In the genomic region with DNA sequence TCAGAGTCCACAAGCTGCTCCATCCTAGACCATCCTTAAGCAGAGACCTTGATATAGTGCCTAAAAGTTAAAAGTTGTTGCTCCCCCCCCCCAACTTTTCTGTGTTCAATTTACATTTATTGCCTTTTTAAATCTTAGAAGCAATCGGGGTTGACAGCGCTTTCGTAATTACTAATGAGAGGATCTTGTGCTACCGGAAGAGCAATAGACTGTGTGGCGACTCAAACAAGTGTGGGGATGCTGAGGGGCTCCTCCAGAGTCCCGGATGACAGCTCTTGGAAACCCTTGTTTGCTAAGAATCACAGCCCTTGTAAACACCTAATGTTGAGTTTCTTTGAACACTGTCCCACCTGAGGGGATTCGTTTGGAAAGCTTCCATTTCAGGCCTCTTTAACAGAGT, we compare ENCODE assay signal across 28 mouse cellular contexts. TPM values are rescaled to one million over a fixed set of nuclear protein-coding genes. Genes with fewer than 3 reads are reported as not detected.
"Had no signal": no experiment of that assay in that cellular context is flagged by ENCODE, and none has a peak within 500 bp of the region (broad histone marks: within the 10 kb centered on the region; RNA-seq: fewer than 3 reads in every experiment).

No protein-coding gene starts in this region.

- ATAC-seq: hindbrain, embryonic 16.5 days; intestine, embryonic 15.5 days; intestine, postnatal 0 days; liver, embryonic 12.5 days had no signal

- H3K36me3 ChIP-seq: heart, embryonic 10.5 days; heart, embryonic 12.5 days; intestine, embryonic 15.5 days; limb, embryonic 13.5 days; limb, embryonic 15.5 days; liver, embryonic 12.5 days had no signal

- H3K27me3 ChIP-seq: heart, embryonic 12.5 days; hindbrain, embryonic 12.5 days; intestine, embryonic 15.5 days; limb, embryonic 13.5 days; limb, embryonic 15.5 days; liver, embryonic 12.5 days had no signal

- H3K27ac ChIP-seq: heart, embryonic 10.5 days; hindbrain, embryonic 10.5 days; hindbrain, embryonic 12.5 days; hindbrain, embryonic 14.5 days; intestine, embryonic 15.5 days; left cerebral cortex, adult 2 months; limb, embryonic 13.5 days; limb, embryonic 15.5 days; liver, embryonic 12.5 days; liver, embryonic 14.5 days had no signal

- DNase-seq: gastrocnemius, postnatal 14 days; gastrocnemius, postnatal 36 days; heart, postnatal 10 days; heart, postnatal 4 days; kidney, adult 18-20 months; kidney, adult 8-10 months; kidney, postnatal 10 days; kidney, postnatal 25 days; kidney, postnatal 4 days had no signal

- H3K4me3 ChIP-seq: heart, embryonic 10.5 days; heart, embryonic 12.5 days; hindbrain, embryonic 10.5 days; hindbrain, embryonic 12.5 days; intestine, embryonic 15.5 days; layer of hippocampus, adult 2 months; left cerebral cortex, adult 2 months; limb, embryonic 13.5 days; limb, embryonic 15.5 days; liver, embryonic 12.5 days had no signal

- H3K9me3 ChIP-seq: heart, embryonic 10.5 days; heart, embryonic 12.5 days; hindbrain, embryonic 10.5 days; hindbrain, embryonic 12.5 days; intestine, embryonic 15.5 days; limb, embryonic 13.5 days; limb, embryonic 15.5 days; liver, embryonic 12.5 days had no signal

- H3K4me1 ChIP-seq: hindbrain, embryonic 12.5 days; intestine, embryonic 15.5 days; liver, embryonic 12.5 days had no signal

- H3K4me2 ChIP-seq: heart, embryonic 12.5 days; hindbrain, embryonic 12.5 days; hindbrain, embryonic 14.5 days; intestine, embryonic 15.5 days; limb, embryonic 13.5 days; limb, embryonic 15.5 days; liver, embryonic 12.5 days had no signal

- H3K9ac ChIP-seq: heart, embryonic 12.5 days; hindbrain, embryonic 12.5 days; hindbrain, embryonic 14.5 days; intestine, embryonic 15.5 days; limb, embryonic 13.5 days; limb, embryonic 15.5 days; liver, embryonic 12.5 days; liver, embryonic 14.5 days had no signal

RNA-seq across cellular contexts. Expression of a gene that starts 29.9 kb away (rescaled TPM):
- polyA plus RNA-seq: heart, embryonic 10.5 days; heart, embryonic 12.5 days; heart, embryonic 14.5 days; hindbrain, embryonic 10.5 days; hindbrain, embryonic 12.5 days; hindbrain, embryonic 14.5 days; hindbrain, embryonic 16.5 days; intestine, embryonic 15.5 days; intestine, postnatal 0 days; kidney, embryonic 14.5 days; kidney, embryonic 16.5 days; limb, embryonic 11.5 days; limb, embryonic 13.5 days; limb, embryonic 15.5 days; liver, embryonic 12.5 days; liver, embryonic 14.5 days; liver, embryonic 16.5 days had no signal
